Mouse (Mus musculus) spleen, postnatal 36 days (tissue): ENCODE measurements at regions not wholly inside any gene's neighbourhood (a gene's known extent, or its start where the extent isn't known, plus 50 kb on each side); places are given as distances from the start of the nearest gene placed in this dataset.
A peak's percentile ranks its signal among the peaks of the same experiment; 100 is the strongest.

Experiments used
- DNase-seq, 2 experiments: peaks; one replicate each; pipeline ENCODE4 v3.0.0; 2022; ENCODE audit warnings: low spot score in 2 of 2, mixed read lengths in 1 of 2

DNA sequence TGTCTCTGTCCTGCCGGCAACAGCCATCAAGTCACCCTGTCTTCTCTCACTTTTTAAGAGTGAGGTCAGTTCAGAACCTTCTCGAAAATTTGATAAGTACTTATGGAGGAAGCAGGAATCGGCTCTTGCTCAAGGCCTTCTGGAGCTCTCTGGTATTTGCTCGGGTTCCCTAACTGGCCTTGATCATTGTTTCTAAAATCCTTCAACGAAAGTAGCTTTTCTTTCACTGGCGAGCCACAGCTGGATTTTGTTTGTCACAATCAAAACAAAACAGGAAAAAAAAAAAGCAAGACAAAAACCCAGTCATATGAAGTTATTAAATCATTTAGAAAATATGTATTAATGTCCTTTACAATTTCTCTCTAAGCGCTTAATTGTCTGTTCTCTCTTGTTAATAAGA, 156.6 kb upstream of the Tex13c2 start:
- DNase-seq, result no peak

DNA sequence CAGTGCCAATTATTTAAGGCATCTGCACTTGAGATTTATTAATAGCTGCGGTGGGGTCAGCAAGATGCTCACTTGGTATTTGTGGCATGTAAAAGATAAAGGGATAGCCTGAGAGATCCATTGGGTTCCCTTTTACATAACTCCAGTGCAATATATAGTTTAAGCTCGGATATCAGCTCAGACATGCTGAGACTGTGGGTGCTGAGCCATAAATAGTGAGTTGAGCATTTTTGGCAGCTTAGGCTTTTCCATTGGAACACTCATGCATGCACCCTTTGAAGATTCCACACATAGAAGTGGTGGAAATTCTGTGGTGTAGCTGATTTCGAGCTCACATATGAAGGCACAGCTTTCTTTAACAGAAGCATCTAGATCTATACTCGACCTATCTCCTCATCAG, 155.9 kb upstream of the Tex13c2 start:
- no peak for DNase-seq

DNA sequence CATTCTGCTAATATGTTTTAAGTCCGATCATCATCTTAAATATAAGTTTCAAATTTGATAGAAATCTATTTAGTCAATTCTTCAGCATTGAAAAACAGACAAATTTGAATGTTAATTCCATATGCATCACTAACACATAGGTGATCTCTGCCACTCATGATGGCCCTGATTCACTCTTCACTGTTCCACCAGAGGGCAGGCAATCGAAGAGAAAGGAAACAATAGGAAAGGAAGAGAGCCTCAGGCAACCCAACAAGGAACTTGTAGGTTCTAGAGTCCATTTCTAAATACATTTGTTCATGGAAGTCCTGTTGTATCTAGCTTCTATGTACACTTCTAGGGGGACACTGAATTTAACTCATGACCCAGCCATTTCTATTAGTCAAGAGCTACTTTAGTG, 154.7 kb upstream of the Tex13c2 start:
- DNase-seq, result no peak

DNA sequence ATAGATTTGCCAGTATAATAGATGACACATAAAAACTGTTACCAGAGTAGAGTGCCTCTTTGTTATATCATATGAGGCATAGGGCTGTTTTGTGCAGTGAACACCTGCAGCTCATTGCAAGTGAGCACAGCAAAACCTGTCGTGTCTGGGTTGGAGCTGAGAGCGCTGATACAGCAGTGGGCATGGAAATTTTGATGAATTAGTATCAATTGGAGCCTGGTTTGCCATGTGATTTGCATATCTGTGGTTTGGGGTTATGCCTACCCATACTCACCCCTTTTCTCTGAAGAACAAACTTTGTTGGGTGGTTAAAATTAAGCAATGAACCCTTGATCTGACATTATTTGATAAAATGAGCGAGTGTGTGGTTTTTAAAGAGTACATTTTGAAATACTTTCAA, 152.7 kb upstream of the Tex13c2 start:
- DNase-seq, result no peak

DNA sequence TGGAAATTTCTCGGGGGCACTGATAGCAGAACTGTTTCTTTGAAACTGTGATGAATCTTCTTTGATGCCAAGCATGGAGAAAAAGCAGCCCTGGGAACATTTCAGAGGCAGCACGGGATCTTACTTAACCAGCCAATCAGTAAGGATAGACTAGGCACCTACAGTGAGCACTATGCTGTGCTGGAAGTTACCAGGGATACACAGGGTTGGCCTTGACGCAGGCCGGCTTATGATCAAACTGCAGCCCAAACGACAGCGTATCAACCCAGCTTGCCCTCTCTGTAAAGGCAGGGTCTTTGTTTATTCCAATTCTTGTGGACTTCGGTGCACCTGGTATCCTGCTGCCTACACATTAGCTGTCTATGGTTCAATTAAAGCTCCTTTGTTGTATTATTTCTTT, 147.1 kb upstream of the Tex13c2 start:
- no peak for DNase-seq

DNA sequence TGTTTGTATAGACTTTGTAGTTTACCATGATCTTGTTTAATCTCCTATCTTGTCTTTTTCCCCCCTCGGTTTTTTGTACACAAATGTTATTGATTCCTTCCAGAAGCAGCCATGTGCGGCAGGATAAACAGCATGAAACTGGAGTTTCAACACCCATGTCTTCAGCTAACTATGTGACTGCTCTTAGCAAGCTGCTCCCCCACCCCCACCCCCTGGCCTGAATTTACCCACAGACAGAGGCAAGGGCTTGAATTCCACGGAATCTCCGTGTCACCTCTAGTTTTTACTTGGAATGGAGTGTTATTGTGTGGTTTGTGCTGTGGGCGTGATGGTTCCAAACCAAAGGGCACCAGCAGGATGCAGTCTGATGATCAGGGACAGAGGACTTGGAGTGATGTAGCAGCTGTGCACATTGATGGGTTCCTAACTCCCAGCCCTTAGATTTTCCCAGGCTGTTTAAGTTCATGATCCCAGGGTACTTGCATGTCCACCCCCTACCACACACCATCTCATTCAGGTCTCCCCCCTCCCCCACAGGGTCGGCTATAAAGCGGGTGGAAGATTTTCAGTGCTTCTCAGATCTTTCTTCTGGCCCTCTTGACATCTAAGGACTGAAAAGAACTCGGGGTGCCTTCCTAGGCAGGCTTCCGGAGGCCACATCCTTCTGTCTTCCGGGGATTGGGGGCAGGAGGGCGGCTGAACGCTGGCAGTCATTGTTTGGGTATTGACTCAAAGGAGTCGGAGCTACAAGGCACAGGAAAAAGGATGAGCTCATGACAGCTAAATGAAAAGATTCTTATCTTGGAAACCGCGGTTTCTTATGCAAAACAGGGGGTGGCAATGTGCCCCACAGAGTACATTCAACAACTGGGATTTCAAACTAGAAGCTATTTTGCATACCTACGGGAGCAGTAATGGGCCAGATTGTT, 146.3 kb upstream of the Tex13c2 start:
- DNase-seq, result peak; percentile 12 to 19

DNA sequence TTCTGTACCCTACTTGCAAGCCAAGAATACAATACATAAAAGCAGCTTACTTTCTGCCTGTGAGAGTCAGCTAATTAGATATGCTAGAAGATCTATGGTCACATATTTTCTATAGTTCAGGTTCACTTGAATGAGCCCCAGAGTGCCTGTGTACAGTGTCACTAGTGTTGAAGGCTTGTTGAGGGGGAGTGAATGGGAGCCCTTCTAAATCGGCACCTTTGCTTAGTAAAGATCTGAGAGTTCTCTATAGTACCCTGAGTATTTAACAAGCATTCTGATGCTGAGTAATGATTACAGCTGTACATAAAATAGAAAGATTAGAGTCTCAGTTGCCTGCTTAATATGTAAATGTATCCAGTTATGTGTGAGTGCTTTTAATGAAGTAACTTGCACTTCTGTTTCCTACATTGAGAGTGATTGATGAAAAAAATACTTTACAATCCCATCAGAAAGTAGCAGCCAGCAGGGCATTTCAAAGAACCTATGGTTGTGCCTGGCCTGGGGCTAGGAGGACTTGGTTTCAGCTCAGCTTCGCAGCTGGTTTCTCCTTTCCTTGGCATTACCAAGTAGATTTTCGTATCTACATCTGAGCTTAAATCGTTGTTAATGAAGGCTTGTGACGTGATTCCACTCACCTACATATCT, 136.8 kb upstream of the Tex13c2 start:
- DNase-seq, result no peak

DNA sequence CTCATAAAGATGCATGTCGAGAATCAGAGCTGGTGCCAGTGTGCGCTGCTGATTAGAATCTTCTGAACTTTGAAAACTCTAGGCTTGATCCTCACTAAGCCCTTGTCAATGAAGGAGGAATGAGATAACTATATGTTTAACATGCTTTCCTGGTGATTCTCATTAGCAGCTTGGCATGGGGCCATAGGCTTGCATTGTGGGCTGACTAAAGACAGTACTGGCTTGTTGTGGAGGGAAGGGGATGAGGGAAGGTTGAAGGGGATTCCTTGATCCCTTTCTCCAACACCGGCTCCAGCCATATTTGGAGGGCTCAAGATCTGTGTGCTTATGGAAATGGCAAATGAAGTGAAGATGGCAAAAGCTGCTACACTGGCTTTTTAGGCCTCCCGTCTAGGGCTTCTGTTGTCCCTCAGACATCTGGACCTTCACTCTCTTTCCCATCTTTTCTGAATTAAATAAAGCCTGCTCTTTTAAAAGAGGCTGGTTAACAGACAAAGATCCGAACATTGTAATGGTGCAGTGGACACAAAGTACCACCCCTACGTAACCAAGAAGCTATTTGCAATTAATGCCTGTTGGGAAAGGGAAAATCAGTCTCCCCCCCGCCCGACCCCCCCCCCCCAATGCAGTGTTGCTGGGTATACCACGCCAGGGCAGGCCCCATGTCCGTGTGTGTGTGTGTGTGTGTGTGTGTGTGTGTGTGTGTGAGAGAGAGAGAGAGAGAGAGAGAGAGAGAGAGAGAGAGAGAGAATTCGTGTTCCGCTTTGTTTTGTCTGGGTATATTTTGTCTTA, 129.9 kb upstream of the Tex13c2 start:
- no peak for DNase-seq

DNA sequence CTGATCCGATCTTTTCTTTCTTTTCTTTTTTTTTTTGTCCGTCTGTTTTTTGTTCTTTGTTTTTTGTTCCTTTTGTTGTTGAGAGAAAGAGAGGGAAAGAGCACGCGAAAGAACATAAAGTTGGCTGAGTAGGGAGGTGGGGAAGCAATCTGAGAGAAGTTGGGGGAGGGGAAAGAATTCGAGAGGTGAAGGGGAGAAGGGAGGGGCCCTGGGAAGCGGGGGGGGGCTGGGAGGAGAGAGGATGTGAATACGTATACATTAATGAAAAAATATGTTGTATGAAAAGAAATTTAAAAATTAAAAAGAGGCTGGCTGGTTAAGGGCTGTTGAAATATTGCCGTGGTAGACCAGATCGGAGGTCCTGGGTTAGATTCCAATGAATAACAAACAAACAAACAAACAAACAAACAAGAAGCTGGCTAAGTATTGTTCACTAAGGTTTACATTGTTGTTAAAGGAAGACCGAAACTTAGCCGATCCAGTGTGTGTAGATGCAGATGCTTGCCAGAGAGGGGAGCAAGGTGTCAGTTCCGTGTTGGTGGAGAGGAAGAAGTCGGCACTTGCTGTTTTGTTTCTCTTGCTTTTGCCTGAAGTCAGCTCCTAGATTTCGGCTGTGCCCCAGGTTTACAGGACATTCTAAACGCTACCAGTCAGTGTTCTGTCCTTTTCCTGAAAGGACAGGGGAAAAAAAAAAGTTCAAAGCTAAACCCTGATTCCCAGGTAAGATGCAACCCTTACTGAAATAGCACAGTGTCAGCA, 129.1 kb upstream of the Tex13c2 start:
- DNase-seq, result peak; percentile 2 to 11

DNA sequence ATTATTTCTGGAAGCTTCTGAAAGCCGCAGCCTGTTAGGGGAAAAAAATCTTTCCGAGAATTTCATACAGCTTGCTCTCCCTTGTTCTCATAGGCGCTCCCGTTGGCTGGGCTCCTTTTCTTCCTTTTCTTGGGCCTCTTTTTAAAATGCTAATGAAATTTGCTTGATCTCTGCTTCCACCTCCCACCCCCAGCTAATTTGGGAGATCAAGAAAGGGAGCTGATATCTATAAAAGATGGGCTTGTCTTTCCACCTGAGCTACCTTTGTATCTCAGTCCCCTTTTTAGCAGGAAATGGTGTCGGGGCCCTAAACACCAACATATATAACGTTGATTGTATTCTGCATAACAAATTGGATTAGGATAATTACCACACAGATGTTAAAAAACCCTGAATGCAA, 128.5 kb upstream of the Tex13c2 start:
- DNase-seq, result no peak

DNA sequence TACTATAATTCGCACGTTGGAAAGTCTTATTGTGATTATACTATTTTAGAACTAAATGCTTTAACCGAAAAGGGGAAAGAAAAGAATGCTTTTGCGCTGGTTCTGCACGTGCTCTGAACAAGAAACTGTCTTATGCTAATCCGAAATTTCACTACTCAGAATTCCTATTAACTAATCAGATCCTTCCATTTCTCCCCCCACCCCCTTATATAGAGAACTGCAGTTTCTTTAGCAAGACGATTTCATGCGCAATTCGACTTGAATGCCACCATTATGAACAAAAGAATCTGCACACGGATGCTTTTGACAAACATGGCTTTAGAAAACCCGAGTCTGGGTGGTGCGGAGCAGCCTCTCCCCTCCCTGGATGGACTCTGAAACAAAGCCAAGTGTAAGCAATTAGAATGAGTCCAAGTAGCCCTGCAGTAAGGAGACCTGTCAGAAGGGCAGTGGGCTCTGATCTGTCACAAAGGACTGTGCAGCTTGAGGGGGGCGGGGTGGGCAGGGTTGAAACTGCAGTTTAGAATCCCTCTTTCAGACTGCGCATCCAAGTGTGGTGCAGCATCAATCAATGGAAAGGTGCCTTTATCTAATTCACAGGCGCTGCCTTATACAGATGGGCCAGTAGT, 128.0 kb upstream of the Tex13c2 start:
- DNase-seq, result no peak

DNA sequence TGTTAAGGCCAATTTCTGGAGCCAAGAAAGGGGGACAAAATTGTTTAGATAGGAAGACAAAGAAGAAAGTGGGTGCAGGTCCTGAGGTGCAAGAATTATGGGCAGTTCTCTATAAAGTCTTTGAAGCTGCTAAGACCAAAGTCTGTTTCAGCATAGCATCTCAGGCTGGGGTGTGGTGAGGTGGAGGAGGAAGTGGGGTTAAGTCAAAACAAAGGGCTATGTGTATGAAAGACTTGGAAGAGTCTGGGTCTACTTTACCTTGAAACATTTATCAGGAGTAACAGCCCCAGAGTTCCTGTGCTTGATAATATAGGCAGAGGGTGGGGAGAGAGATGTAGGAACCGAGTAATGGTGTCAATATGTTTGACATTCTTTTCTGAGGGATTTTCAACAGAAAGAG, 125.4 kb upstream of the Tex13c2 start:
- DNase-seq, result peak in 1 of 2 experiments; percentile 1

DNA sequence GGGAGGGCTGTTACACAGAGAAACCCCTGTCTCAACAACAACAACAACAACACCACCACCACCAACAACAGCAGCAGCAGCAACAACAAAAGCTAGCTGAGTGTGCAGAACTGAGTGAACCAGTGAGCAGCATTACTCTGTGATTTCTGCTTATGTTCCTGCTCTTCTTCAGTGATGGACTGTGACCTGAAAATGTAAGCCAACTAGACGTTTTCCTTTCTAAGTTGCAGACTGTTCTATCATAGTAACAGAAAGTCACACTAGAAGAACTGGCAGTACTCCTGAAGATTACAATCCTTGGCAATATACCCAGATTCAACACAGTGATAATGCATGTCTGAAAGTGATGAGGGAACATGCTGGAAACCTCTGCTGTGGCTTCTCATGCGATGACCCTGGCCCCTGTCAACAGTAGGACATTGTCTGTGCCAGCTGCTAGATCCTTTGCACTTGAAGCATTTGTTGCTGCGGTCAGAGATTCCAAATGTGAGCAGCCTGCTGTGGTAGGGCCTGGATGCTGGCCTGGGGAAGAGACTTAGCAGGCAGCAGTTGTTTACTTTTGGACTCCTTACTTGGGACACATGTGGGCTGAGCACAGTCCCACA, 115.6 kb upstream of the Tex13c2 start:
- DNase-seq, result no peak

DNA sequence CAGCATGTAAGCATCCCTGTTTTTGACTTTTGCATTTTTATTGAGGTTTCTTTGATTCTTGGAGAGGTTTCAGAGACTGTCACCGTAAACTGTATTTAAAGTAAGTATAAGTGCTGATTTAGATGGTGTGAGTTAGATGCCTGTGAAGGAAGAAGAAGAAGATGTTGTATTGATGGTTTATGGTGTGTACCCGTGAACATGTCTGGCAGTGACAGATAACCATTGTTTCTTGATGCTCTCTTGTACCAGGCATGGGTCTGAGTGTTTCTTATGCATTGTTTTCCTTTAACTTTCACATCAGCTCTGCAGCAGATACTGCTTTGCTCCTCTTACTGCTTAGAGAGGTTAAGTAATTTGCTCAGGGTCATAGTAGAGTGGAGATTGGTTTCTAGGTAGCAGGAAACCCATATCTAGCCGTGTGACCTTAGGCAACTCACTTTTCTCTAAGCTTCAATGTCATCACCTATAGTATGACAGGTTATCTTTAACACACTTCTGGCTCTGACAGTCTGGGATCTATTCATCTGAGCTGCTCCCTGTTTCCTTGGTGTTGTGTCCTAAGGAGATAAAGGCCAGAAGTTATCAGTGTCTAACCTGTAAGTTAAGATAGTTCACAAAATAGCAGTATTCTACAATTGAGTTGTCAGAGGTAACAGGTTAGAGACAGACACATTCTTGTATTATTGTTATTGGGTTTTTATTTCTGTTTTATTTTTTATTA, 95.5 kb upstream of the Tex13c2 start:
- DNase-seq, result no peak

DNA sequence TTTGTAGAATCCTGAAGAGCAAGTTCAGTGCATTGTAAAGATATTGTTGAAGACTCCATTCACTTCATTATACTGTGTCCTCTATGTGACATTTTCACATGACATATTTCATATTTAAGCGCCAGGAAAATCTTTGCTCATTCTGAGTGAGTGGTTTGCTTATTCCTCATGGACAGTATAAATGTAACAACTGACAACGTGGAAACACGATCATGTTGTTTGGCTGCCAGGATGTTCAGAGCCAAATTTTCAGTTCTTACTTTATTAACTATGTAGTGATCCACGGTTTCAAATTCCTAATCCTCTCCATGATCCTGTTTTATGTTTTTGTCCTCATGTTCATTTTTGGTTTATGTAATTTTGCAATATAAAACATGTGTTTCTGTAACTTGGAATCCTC, 93.0 kb upstream of the Tex13c2 start:
- no peak for DNase-seq

DNA sequence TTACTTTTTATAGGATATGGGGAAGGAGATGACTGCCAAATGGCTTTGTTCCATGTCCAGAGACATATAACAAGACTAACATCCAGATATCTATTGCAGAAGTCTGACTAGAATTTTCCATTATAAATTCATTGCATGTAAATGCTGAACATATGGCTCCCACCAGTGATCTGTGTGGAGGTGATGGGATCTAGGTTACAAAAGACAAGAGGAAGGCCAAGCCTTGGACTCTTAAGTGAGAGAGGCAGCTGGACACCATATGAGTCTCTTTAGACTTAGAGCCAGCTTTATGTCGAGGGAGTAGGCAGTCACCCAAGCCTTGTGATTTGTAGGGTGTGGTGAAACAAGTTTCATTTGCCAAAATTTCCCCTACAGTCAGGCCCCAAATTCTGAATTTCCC, 90.7 kb upstream of the Tex13c2 start:
- no peak for DNase-seq

DNA sequence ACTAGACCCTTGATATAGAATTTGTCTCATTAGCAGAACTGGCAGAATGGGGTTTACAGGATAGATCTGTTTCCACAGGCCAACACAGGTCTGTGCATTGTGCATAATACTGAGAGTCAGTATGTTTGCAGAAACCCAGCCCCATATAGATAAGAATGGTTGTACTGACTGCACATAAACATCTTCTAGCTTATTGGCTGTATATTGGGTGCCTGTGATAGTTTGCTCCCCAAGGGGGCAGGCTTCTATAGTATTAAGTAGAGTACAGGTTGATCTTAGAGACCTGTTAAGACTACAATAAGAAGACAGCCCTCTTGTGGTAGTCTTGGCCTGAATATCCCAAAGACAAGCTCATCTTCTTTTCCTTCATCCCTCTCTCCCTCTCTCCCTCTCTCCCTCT, 90.1 kb upstream of the Tex13c2 start:
- DNase-seq, result peak; percentile 6 to 9

DNA sequence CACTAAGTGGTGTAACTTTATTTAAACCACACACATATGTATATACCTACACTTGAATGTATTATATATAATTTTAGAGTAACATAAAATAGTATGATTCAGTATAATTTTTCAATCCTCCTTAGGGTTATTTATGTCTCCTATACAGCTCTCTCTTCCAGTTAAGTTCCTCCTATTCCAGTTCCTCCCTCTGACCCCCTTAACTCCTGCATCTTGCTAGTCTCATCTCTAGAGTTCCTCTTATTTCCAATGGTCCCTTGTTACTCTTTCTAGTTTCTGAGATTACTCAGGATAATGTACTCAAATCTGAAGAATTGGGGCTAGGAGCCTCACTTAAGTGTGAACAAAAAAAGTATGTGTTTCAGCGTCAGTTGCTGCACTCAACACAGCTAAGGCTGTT, 88.4 kb upstream of the Tex13c2 start:
- DNase-seq, result no peak

DNA sequence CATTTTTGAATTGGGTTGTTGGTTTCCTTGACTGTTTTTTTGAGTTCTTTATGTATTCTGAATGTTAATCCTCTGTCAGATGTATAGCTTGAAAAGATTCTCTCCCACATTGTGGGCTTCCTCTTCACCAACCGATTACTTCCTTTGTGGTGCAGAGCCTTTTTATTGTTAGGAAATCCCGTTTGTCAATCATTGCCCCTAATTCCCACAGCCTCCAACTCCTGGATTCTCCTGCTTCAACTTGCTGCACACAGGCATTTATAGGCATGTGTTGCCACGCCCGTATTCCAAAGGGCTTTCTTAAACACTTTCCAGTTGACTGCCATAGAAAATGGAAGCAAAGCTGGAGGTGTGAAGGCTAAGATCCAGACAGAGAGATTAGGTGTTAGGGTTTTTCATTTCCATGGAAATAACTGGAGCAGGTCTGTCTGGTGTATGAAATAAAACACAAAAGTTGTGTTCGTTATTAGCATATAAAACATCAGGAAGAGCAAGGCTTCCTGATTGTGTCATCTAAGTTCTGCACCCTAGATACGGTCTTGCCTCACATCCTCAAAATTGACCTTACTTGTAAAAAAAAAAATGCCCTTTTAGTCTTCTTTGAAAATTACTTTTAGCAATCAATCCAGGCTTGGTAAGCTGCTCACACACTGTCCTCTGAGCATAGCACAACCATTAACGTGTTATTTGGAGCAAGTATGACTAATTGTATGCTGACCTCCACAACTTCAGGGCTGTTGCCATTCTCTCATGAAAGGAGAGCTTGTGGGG, 87.7 kb upstream of the Tex13c2 start:
- no peak for DNase-seq

DNA sequence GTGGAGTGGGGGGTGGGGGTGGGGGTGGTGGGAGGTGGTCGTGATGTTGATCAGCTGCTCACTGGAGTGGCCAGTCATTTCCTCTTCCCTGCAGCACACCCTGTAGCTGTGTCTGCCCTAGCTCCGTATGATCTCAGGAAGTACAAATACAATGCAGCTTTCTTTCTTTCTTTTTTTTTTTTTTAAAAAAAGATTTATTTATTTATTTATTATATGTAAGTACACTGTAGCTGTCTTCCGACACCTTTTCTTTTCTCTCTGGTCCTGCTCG, 87.2 kb upstream of the Tex13c2 start:
- DNase-seq, result no peak
